Comparison of ENCODE assay signal across 32 mouse cellular contexts in genomic region chr9:113670857-113671106, GRCm38 (mm10).
"Had no signal": no experiment of that assay in that cellular context is flagged by ENCODE, and none has a peak within 500 bp of the region (broad histone marks: within the 10 kb centered on the region; RNA-seq: fewer than 3 reads in every experiment).

No protein-coding gene starts in this region.

- ATAC-seq: liver, embryonic 12.5 days; liver, postnatal 0 days; lung, postnatal 0 days; midbrain, embryonic 13.5 days; midbrain, embryonic 15.5 days; midbrain, embryonic 16.5 days had no signal

- H3K4me2 ChIP-seq: limb, embryonic 12.5 days; limb, embryonic 13.5 days; limb, embryonic 15.5 days; liver, embryonic 11.5 days; liver, embryonic 12.5 days; liver, embryonic 13.5 days; liver, embryonic 15.5 days; lung, embryonic 14.5 days; lung, embryonic 15.5 days; midbrain, embryonic 11.5 days; midbrain, embryonic 12.5 days; midbrain, embryonic 13.5 days; midbrain, embryonic 15.5 days; neural tube, embryonic 12.5 days had no signal

- H3K9me3 ChIP-seq: limb, embryonic 10.5 days; limb, embryonic 12.5 days; limb, embryonic 15.5 days; liver, embryonic 12.5 days; liver, embryonic 13.5 days; liver, embryonic 15.5 days; lung, embryonic 15.5 days; megakaryocyte, embryonic 14.5 days; neural tube, embryonic 12.5 days had no signal

- H3K4me3 ChIP-seq: limb, embryonic 10.5 days; limb, embryonic 12.5 days; limb, embryonic 13.5 days; limb, embryonic 15.5 days; liver, embryonic 12.5 days; liver, embryonic 13.5 days; liver, embryonic 15.5 days; lung, embryonic 15.5 days; megakaryocyte, embryonic 14.5 days; midbrain, embryonic 10.5 days; midbrain, embryonic 12.5 days; midbrain, embryonic 13.5 days; midbrain, embryonic 15.5 days; myocyte; neural tube, embryonic 12.5 days had no signal

- H3K4me1 ChIP-seq: limb, embryonic 10.5 days; limb, embryonic 12.5 days; limb, embryonic 13.5 days; limb, embryonic 15.5 days; liver, embryonic 12.5 days; liver, embryonic 13.5 days; liver, embryonic 15.5 days; lung, embryonic 15.5 days; midbrain, embryonic 10.5 days; midbrain, embryonic 12.5 days; midbrain, embryonic 13.5 days; midbrain, embryonic 15.5 days; neural tube, embryonic 12.5 days had no signal

- H3K27ac ChIP-seq: limb, embryonic 10.5 days; limb, embryonic 12.5 days; limb, embryonic 13.5 days; liver, embryonic 12.5 days; liver, embryonic 13.5 days; liver, embryonic 14.5 days; liver, embryonic 15.5 days; lung, embryonic 15.5 days; macrophage; midbrain, embryonic 10.5 days; midbrain, embryonic 12.5 days; midbrain, embryonic 13.5 days; midbrain, embryonic 15.5 days; neural tube, embryonic 12.5 days had no signal

- H3K9ac ChIP-seq: limb, embryonic 12.5 days; limb, embryonic 13.5 days; limb, embryonic 15.5 days; liver, embryonic 12.5 days; liver, embryonic 13.5 days; liver, embryonic 14.5 days; liver, embryonic 15.5 days; liver, postnatal 0 days; lung, embryonic 14.5 days; lung, embryonic 15.5 days; midbrain, embryonic 12.5 days; midbrain, embryonic 13.5 days; midbrain, embryonic 15.5 days; neural tube, embryonic 12.5 days had no signal

- DNase-seq: left cerebral cortex, postnatal 4 days; liver; liver, embryonic 13.5 days; liver, postnatal 0 days; lung, adult 18-20 months; lung, adult 2 months; lung, embryonic 14.5 days; lung, postnatal 10 days; lung, postnatal 14 days; lung, postnatal 36 days; lung, postnatal 4 days; midbrain, embryonic 14.5 days had no signal

- H3K27me3 ChIP-seq: limb, embryonic 12.5 days; limb, embryonic 13.5 days; limb, embryonic 15.5 days; liver, embryonic 12.5 days; liver, embryonic 13.5 days; liver, embryonic 15.5 days; lung, embryonic 15.5 days; megakaryocyte, embryonic 14.5 days; midbrain, embryonic 12.5 days; midbrain, embryonic 13.5 days; midbrain, embryonic 15.5 days; neural tube, embryonic 12.5 days had no signal
